In genomic region chr2:129258475-129259211, GRCm38 (mm10) we compare ENCODE assay signal across 8 mouse cellular contexts. TPM values are rescaled to one million over a fixed set of nuclear protein-coding genes. Genes with fewer than 3 reads are reported as not detected.
DNase-seq lines count a peak whose midpoint lies in the region; ATAC-seq lines count a peak whose summit lies in the region.

No protein-coding gene starts in this region.

- H3K36me3 ChIP-seq in kidney, embryonic 14.5 days (ENCODE audit: control insufficient read depth, insufficient read depth, low read length): no peaks in the 10 kb centered on the region
- no peaks in the 10 kb centered on the region for H3K36me3 ChIP-seq in limb, embryonic 13.5 days
- no peaks in the 10 kb centered on the region for H3K36me3 ChIP-seq in midbrain, embryonic 15.5 days (replicated peaks)
- no peaks in the 10 kb centered on the region for H3K36me3 ChIP-seq in splenic B cell, adult 2 months (ENCODE audit: control insufficient read depth, insufficient read depth, low read length, poor library complexity, severe bottlenecking)

- no peak overlapping the region for H3K9ac ChIP-seq in kidney, embryonic 14.5 days (ENCODE audit: low read depth, low read length)
- H3K9ac ChIP-seq in limb, embryonic 13.5 days: no peak overlapping the region; the same call in 1 of the 2 replicates
- no peak overlapping the region for H3K9ac ChIP-seq in midbrain, embryonic 15.5 days

- 39% methylated on average over 7 of the region's 7 CpGs for WGBS in kidney, embryonic 14.5 days
- 41% methylated on average over 7 of the region's 7 CpGs for WGBS in limb, embryonic 13.5 days
- WGBS in midbrain, embryonic 15.5 days: 39% methylated on average over 7 of the region's 7 CpGs

- H3K9me3 ChIP-seq in kidney, embryonic 14.5 days (ENCODE audit: control insufficient read depth, low read length): no peaks in the 10 kb centered on the region
- no peaks in the 10 kb centered on the region for H3K9me3 ChIP-seq in limb, embryonic 13.5 days
- H3K9me3 ChIP-seq in midbrain, embryonic 15.5 days: no peaks in the 10 kb centered on the region

- H3K4me3 ChIP-seq in kidney, embryonic 14.5 days (ENCODE audit: low read length): no peak overlapping the region
- H3K4me3 ChIP-seq in limb, embryonic 13.5 days: no peak overlapping the region
- H3K4me3 ChIP-seq in midbrain, embryonic 15.5 days: no peak overlapping the region

- no peaks in the 10 kb centered on the region for H3K27me3 ChIP-seq in kidney, embryonic 14.5 days (ENCODE audit: control insufficient read depth, insufficient read depth, low read length)
- H3K27me3 ChIP-seq in limb, embryonic 13.5 days: no peaks in the 10 kb centered on the region
- no peaks in the 10 kb centered on the region for H3K27me3 ChIP-seq in midbrain, embryonic 15.5 days (replicated peaks)
- H3K27me3 ChIP-seq in splenic B cell, adult 2 months (ENCODE audit: control insufficient read depth, insufficient read depth, low read length, poor library complexity, severe bottlenecking): no peaks in the 10 kb centered on the region

- H3K4me2 ChIP-seq in kidney, embryonic 14.5 days (replicated peaks; ENCODE audit: low read depth, low read length): no peak overlapping the region
- peak overlapping the region; percentile 37 for H3K4me2 ChIP-seq in limb, embryonic 13.5 days (replicated peaks)
- peak overlapping the region; percentile 32; the same call in 1 of the 2 replicates for H3K4me2 ChIP-seq in midbrain, embryonic 15.5 days

- no peaks in the 10 kb centered on the region for H3K4me1 ChIP-seq in kidney, embryonic 14.5 days (ENCODE audit: control insufficient read depth, insufficient read depth, low read length)
- H3K4me1 ChIP-seq in limb, embryonic 13.5 days: no peaks in the 10 kb centered on the region; the same call in 1 of the 2 replicates
- H3K4me1 ChIP-seq in midbrain, embryonic 15.5 days: peaks cover 3% of the 10 kb centered on the region; the same call in 1 of the 2 replicates

- peak; percentile 50 for ATAC-seq in kidney, embryonic 14.5 days (ENCODE audit: low FRiP score, low TSS enrichment)
- ATAC-seq in limb, embryonic 13.5 days (ENCODE audit: low FRiP score, low read depth): peak; percentile 41
- ATAC-seq in midbrain, embryonic 15.5 days (replicated peaks): peak; percentile 88

- peak; percentile 33 to 52 for DNase-seq in urinary bladder, postnatal 36 days (ENCODE audit: low spot score in 2 of 2)
- DNase-seq in urinary bladder, adult 2 months (ENCODE audit: low spot score): no peak
- peak; percentile 41 to 71 for DNase-seq in cerebellum, postnatal 36 days
- DNase-seq in gastrocnemius, postnatal 4 days (ENCODE audit: low spot score in 2 of 2): peak; percentile 31 to 59
- DNase-seq in splenic B cell, adult 2 months (ENCODE audit: low read depth, low spot score): peak; percentile 90

- no peak overlapping the region for H3K27ac ChIP-seq in kidney, embryonic 14.5 days (ENCODE audit: low read depth, low read length)
- no peak overlapping the region for H3K27ac ChIP-seq in limb, embryonic 13.5 days
- H3K27ac ChIP-seq in midbrain, embryonic 15.5 days: no peak overlapping the region

RNA-seq across cellular contexts. Expression of gene Ckap2l, which starts 38.4 kb away (rescaled TPM):
- 0.52 and 1.4 TPM in 2 replicates for polyA plus RNA-seq in urinary bladder, adult 2 months (2012; rRNA removed)
- total RNA-seq in gastrocnemius, postnatal 4 days (2021): 10 to 100 TPM; 14.0 to 15.6 TPM
- polyA plus RNA-seq in kidney, embryonic 14.5 days (2014; fragmentation: Nextera tagmentation; extraction: Ambion mirVana): 53.5 and 67.7 TPM in 2 replicates
- 41.8 and 45.2 TPM in 2 replicates for polyA plus RNA-seq in limb, embryonic 13.5 days (2015; fragmentation: Nextera tagmentation; extraction: Ambion mirVana)
- polyA plus RNA-seq in midbrain, embryonic 15.5 days (2015; fragmentation: Nextera tagmentation; extraction: Ambion mirVana): 6.7 and 8.8 TPM in 2 replicates

RNA-seq across cellular contexts. Expression of gene Il1a, which starts 51.1 kb away (rescaled TPM):
- polyA plus RNA-seq in urinary bladder, adult 2 months (2012; rRNA removed): not detected in 2 replicates
- not detected for total RNA-seq in gastrocnemius, postnatal 4 days (2021)
- polyA plus RNA-seq in kidney, embryonic 14.5 days (2014; fragmentation: Nextera tagmentation; extraction: Ambion mirVana): 0.16 TPM in 1 of 2 replicates, not detected in the other
- 0.10 and 0.14 TPM in 2 replicates for polyA plus RNA-seq in limb, embryonic 13.5 days (2015; fragmentation: Nextera tagmentation; extraction: Ambion mirVana)
- 0.13 and 0.29 TPM in 2 replicates for polyA plus RNA-seq in midbrain, embryonic 15.5 days (2015; fragmentation: Nextera tagmentation; extraction: Ambion mirVana)
